Comparison of ENCODE assay signal across 24 mouse cellular contexts in the genomic region with DNA sequence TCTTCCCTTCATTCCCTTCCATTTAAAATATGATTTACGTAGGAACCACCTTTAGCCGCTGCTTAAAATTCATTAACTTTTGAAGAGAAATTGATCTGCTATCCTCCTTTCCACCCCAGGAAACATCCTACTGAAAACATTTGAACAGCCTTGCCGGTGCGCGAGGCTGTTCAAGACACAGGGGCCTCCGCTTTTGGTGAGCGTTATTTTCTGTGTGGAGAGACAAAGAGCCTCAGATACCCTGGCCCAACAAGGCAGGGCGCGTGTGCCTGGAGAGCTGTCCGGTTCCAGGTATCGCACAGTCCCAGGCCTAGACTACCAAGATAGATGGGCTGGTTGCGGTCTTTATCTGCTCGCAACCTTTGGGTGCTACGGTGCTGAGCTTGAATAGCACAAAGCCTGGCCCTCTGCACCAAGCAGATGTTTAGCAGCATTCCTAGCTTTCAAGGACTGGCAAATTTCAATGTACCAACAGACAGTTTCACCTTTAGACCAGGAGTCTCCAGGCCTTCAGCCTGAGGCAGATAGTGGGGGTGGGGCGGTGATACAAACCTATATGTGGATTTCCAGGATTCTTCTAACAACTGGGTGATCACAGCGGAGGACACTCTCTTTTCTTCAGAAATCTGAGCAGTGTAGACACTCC. TPM values are rescaled to one million over a fixed set of nuclear protein-coding genes. Genes with fewer than 3 reads are reported as not detected.
DNase-seq lines count a peak whose midpoint lies in the region; ATAC-seq lines count a peak whose summit lies in the region.
"Had no signal": no experiment of that assay in that cellular context is flagged by ENCODE, and none has a peak within 500 bp of the region (broad histone marks: within the 10 kb centered on the region; RNA-seq: fewer than 3 reads in every experiment).

No protein-coding gene starts in this region.

- WGBS in forebrain, embryonic 10.5 days: 5% methylated on average over 16 of the region's 16 CpGs
- WGBS in forebrain, embryonic 15.5 days: 33% methylated on average over 16 of the region's 16 CpGs
- 4% methylated on average over 16 of the region's 16 CpGs for WGBS in midbrain, embryonic 11.5 days
- 6% methylated on average over 16 of the region's 16 CpGs for WGBS in midbrain, embryonic 13.5 days
- 9% methylated on average over 16 of the region's 16 CpGs for WGBS in forebrain, embryonic 12.5 days

- H3K4me3 ChIP-seq in forebrain, embryonic 10.5 days: peak overlapping the region; percentile 13
- no peak overlapping the region for H3K4me3 ChIP-seq in forebrain, embryonic 15.5 days
- H3K4me3 ChIP-seq in midbrain, embryonic 11.5 days (ENCODE audit: low read depth, low read length): no peak overlapping the region
- no peak overlapping the region for H3K4me3 ChIP-seq in midbrain, embryonic 13.5 days (replicated peaks)
- no peak overlapping the region for H3K4me3 ChIP-seq in forebrain, embryonic 12.5 days (replicated peaks)
- H3K4me3 ChIP-seq: embryonic facial prominence, embryonic 12.5 days; erythroblast, embryonic 14.5 days; heart, embryonic 15.5 days; limb, embryonic 12.5 days; liver, embryonic 12.5 days had no signal

- H3K9me3 ChIP-seq in forebrain, embryonic 10.5 days: no peaks in the 10 kb centered on the region
- no peaks in the 10 kb centered on the region for H3K9me3 ChIP-seq in forebrain, embryonic 15.5 days
- H3K9me3 ChIP-seq in midbrain, embryonic 11.5 days (ENCODE audit: control insufficient read depth, low read length): no peaks in the 10 kb centered on the region
- H3K9me3 ChIP-seq in midbrain, embryonic 13.5 days: no peaks in the 10 kb centered on the region
- no peaks in the 10 kb centered on the region for H3K9me3 ChIP-seq in forebrain, embryonic 12.5 days
- H3K9me3 ChIP-seq: embryonic facial prominence, embryonic 12.5 days; heart, embryonic 15.5 days; limb, embryonic 12.5 days; liver, embryonic 12.5 days had no signal

- peak; percentile 41 for DNase-seq in forebrain, embryonic 10.5 days (ENCODE audit: extremely low spot score, low spot score)
- peak; percentile 92 for DNase-seq in midbrain, embryonic 11.5 days (ENCODE audit: low spot score, missing footprints)
- peak; percentile 14 for DNase-seq in mesoderm, embryonic 11.5 days (ENCODE audit: low read depth, low spot score)
- DNase-seq in MN1 (ENCODE audit: low spot score): no peak
- DNase-seq in spleen, postnatal 14 days (ENCODE audit: low spot score in 2 of 2): no peak
- DNase-seq: adrenal gland, postnatal 25 days; cerebellum, adult 11-12 months; cerebellum, postnatal 14 days; gastrocnemius, postnatal 10 days; kidney, adult 9 months; lung, adult 2 months; thymus, postnatal 4 days had no signal

- no peak overlapping the region for H3K9ac ChIP-seq in forebrain, embryonic 15.5 days (replicated peaks)
- no peak overlapping the region for H3K9ac ChIP-seq in midbrain, embryonic 11.5 days (ENCODE audit: low read length)
- H3K9ac ChIP-seq in midbrain, embryonic 13.5 days (replicated peaks): no peak overlapping the region
- H3K9ac ChIP-seq in forebrain, embryonic 12.5 days: no peak overlapping the region
- H3K9ac ChIP-seq: embryonic facial prominence, embryonic 12.5 days; heart, embryonic 15.5 days; limb, embryonic 12.5 days; liver, embryonic 12.5 days had no signal

- H3K4me2 ChIP-seq in forebrain, embryonic 15.5 days (replicated peaks): no peak overlapping the region
- no peak overlapping the region for H3K4me2 ChIP-seq in midbrain, embryonic 11.5 days
- no peak overlapping the region for H3K4me2 ChIP-seq in midbrain, embryonic 13.5 days (replicated peaks)
- H3K4me2 ChIP-seq in forebrain, embryonic 12.5 days: peak overlapping the region; percentile 10; the same call in 1 of the 2 replicates
- H3K4me2 ChIP-seq: embryonic facial prominence, embryonic 12.5 days; heart, embryonic 15.5 days; limb, embryonic 12.5 days; liver, embryonic 12.5 days had no signal

- H3K27ac ChIP-seq in forebrain, embryonic 10.5 days: peak overlapping the region; percentile 73
- H3K27ac ChIP-seq in forebrain, embryonic 15.5 days (replicated peaks): no peak overlapping the region
- no peak overlapping the region for H3K27ac ChIP-seq in midbrain, embryonic 11.5 days (ENCODE audit: low read depth, low read length)
- H3K27ac ChIP-seq in midbrain, embryonic 13.5 days: no peak overlapping the region
- H3K27ac ChIP-seq in forebrain, embryonic 12.5 days: no peak overlapping the region
- H3K27ac ChIP-seq: embryonic facial prominence, embryonic 12.5 days; heart, embryonic 15.5 days; limb, embryonic 12.5 days; liver, embryonic 12.5 days had no signal

- peaks cover 61% of the 10 kb centered on the region for H3K4me1 ChIP-seq in forebrain, embryonic 10.5 days
- H3K4me1 ChIP-seq in forebrain, embryonic 15.5 days: peaks cover 39% of the 10 kb centered on the region
- peaks cover 7% of the 10 kb centered on the region for H3K4me1 ChIP-seq in midbrain, embryonic 11.5 days (ENCODE audit: control insufficient read depth, insufficient read depth, low read length)
- H3K4me1 ChIP-seq in midbrain, embryonic 13.5 days (replicated peaks): peaks cover 21% of the 10 kb centered on the region
- peaks cover 38% of the 10 kb centered on the region for H3K4me1 ChIP-seq in forebrain, embryonic 12.5 days
- H3K4me1 ChIP-seq: liver, embryonic 12.5 days had no signal

- H3K36me3 ChIP-seq in forebrain, embryonic 10.5 days (replicated peaks): no peaks in the 10 kb centered on the region
- no peaks in the 10 kb centered on the region for H3K36me3 ChIP-seq in forebrain, embryonic 15.5 days
- H3K36me3 ChIP-seq in midbrain, embryonic 11.5 days (ENCODE audit: control insufficient read depth, insufficient read depth, low read length): no peaks in the 10 kb centered on the region
- no peaks in the 10 kb centered on the region for H3K36me3 ChIP-seq in midbrain, embryonic 13.5 days
- no peaks in the 10 kb centered on the region for H3K36me3 ChIP-seq in forebrain, embryonic 12.5 days (replicated peaks)
- H3K36me3 ChIP-seq: embryonic facial prominence, embryonic 12.5 days; heart, embryonic 15.5 days; limb, embryonic 12.5 days; liver, embryonic 12.5 days had no signal

- no peak for ATAC-seq in forebrain, embryonic 15.5 days (replicated peaks)
- ATAC-seq in midbrain, embryonic 11.5 days (ENCODE audit: low FRiP score): no peak
- ATAC-seq in midbrain, embryonic 13.5 days: no peak
- ATAC-seq in forebrain, embryonic 12.5 days (ENCODE audit: low FRiP score): no peak
- ATAC-seq: CD4-positive, CD25-positive, alpha-beta regulatory T cell, adult 4 months; inflammation-experienced regulatory T-cells, adult 6 months; liver, embryonic 12.5 days had no signal

- H3K27me3 ChIP-seq in forebrain, embryonic 10.5 days (ENCODE audit: poor library complexity, severe bottlenecking): peaks cover 100% of the 10 kb centered on the region
- H3K27me3 ChIP-seq in forebrain, embryonic 15.5 days: peaks cover 51% of the 10 kb centered on the region
- peaks cover 95% of the 10 kb centered on the region for H3K27me3 ChIP-seq in midbrain, embryonic 11.5 days (ENCODE audit: control insufficient read depth, insufficient read depth, low read length)
- peaks cover 98% of the 10 kb centered on the region for H3K27me3 ChIP-seq in midbrain, embryonic 13.5 days
- peaks cover 94% of the 10 kb centered on the region for H3K27me3 ChIP-seq in forebrain, embryonic 12.5 days

RNA-seq across cellular contexts. Expression of gene Fezf2, which starts 2.4 kb away (rescaled TPM):
- polyA plus RNA-seq in forebrain, embryonic 10.5 days (2016; fragmentation: Nextera tagmentation; extraction: Ambion mirVana): 31.3 and 35.2 TPM in 2 replicates
- polyA plus RNA-seq in forebrain, embryonic 15.5 days (2015; fragmentation: Nextera tagmentation; extraction: Ambion mirVana): 90.9 and 94.3 TPM in 2 replicates
- polyA plus RNA-seq in midbrain, embryonic 11.5 days (2014; fragmentation: Nextera tagmentation; extraction: Ambion mirVana): 3.1 and 3.8 TPM in 2 replicates
- polyA plus RNA-seq in midbrain, embryonic 13.5 days (2015; fragmentation: Nextera tagmentation; extraction: Ambion mirVana): 6.9 and 8.1 TPM in 2 replicates
- 46.8 and 52.6 TPM in 2 replicates for polyA plus RNA-seq in forebrain, embryonic 12.5 days (2016; fragmentation: Nextera tagmentation; extraction: Ambion mirVana)
- polyA plus RNA-seq: CD4-positive, CD25-positive, alpha-beta regulatory T cell, adult 4 months; erythroblast, embryonic 14.5 days; inflammation-experienced regulatory T-cells, adult 6 months; large intestine, adult 2 months; liver, embryonic 12.5 days; lung, adult 2 months; small intestine, adult 2 months had no signal

Comparison
In these comparisons a context has a peak if more than half of its experiments do, and no peak if none do; other contexts are left out.
1. DNase-seq: peak in forebrain, embryonic 10.5 days (single experiment), midbrain, embryonic 11.5 days (single experiment) and mesoderm, embryonic 11.5 days (single experiment); none in MN1 (single experiment) and spleen, postnatal 14 days (0 of 2).